Mouse (Mus musculus) heart, embryonic 16.5 days (tissue): ENCODE measurements at regions not wholly inside any gene's neighbourhood (a gene's known extent, or its start where the extent isn't known, plus 50 kb on each side); places are given as distances from the start of the nearest gene placed in this dataset.

Experiments
- ATAC-seq: fragments of 200-750 bp; cut with Nextera tagmentation; replicated peaks from 2 replicates; pipeline ENCODE4 v1.8.0; 2017; ENCODE audit warnings: moderate number of reproducible peaks; ENCODE audit not compliant: insufficient read depth, low FRiP score; ENCODE audit errors: extremely low read depth
- H3K27ac ChIP-seq: fragments of 300-500 bp; sonication (generic); 2 replicates; pipeline ENCODE4 v1.5.1; 2014; ENCODE audit warnings: mild to moderate bottlenecking, low read length, control low read depth, moderate library complexity
- H3K27me3 ChIP-seq: fragments of 300-500 bp; sonication (generic); 2 replicates; pipeline ENCODE4 v1.6.1; 2014; ENCODE audit warnings: low read length, mixed read lengths; ENCODE audit not compliant: control insufficient read depth, insufficient read depth
- H3K36me3 ChIP-seq: fragments of 300-500 bp; sonication (generic); 2 replicates; pipeline ENCODE4 v1.6.1; 2014; ENCODE audit not compliant: control insufficient read depth, insufficient read depth
- H3K4me1 ChIP-seq: fragments of 300-500 bp; sonication (generic); 2 replicates; pipeline ENCODE4 v1.6.1; 2014; ENCODE audit warnings: low read length, mixed read lengths; ENCODE audit not compliant: control insufficient read depth, insufficient read depth
- H3K4me2 ChIP-seq: fragments of 300-500 bp; sonication (generic); 2 replicates; pipeline ENCODE4 v1.6.1; 2014; ENCODE audit warnings: low read depth, mild to moderate bottlenecking, control low read depth, low read length
- H3K4me3 ChIP-seq: fragments of 300-500 bp; sonication (generic); 2 replicates; pipeline ENCODE4 v1.5.1; 2014; ENCODE audit warnings: mild to moderate bottlenecking, control low read depth, low read length
- H3K9ac ChIP-seq: fragments of 300-500 bp; sonication (generic); 2 replicates; pipeline ENCODE4 v1.6.1; 2014; ENCODE audit warnings: low read length, control low read depth
- H3K9me3 ChIP-seq: fragments of 300-500 bp; sonication (generic); replicated peaks from 2 replicates; pipeline ENCODE4 v1.6.1; 2016; ENCODE audit warnings: low read length; ENCODE audit not compliant: control insufficient read depth
- WGBS: fragments of 180-500 bp; shearing (Covaris S2); extraction: QIAGEN DNeasy Blood & Tissue Kit; methylation state at CpG from one replicate; pipeline ENCODE4 v1.1.7; 2014; 5-methylcytosine and 5-hydroxymethylcytosine counted together

- no peak for ATAC-seq
- Histone ChIP-seq H3K9ac (no peak overlapping the region), H3K4me3 (no peak overlapping the region), H3K9me3 (no peaks in the 10 kb centered on the region), H3K27ac (no peak overlapping the region), H3K27me3 (no peaks in the 10 kb centered on the region), H3K4me1 (peaks cover 7% of the 10 kb centered on the region; the same call in 1 of the 2 replicates), H3K36me3 (no peaks in the 10 kb centered on the region), H3K4me2 (no peak overlapping the region)
- 66% methylated on average over 3 of the region's 3 CpGs for WGBS
These were observed 81.7 kb upstream of the Cpeb2 start for GRCm38 (mm10) chr5:43151099-43151774.

GRCm38 (mm10) chr5:43152119-43152611 lies 80.8 kb upstream of the Cpeb2 start:
- Histone ChIP-seq H3K9me3 (no peaks in the 10 kb centered on the region), H3K4me1 (peaks cover 7% of the 10 kb centered on the region; the same call in 1 of the 2 replicates), H3K27me3 (no peaks in the 10 kb centered on the region), H3K9ac (no peak overlapping the region), H3K27ac (no peak overlapping the region), H3K4me3 (no peak overlapping the region), H3K36me3 (no peaks in the 10 kb centered on the region), H3K4me2 (no peak overlapping the region)
- ATAC-seq = no peak
- 39% methylated on average over 8 of the region's 8 CpGs for WGBS

- no peaks in the 10 kb centered on the region for H3K27me3 ChIP-seq
- H3K9ac ChIP-seq = no peak overlapping the region
- H3K9me3 ChIP-seq = no peaks in the 10 kb centered on the region
- no peak overlapping the region for H3K27ac ChIP-seq
- no peak overlapping the region for H3K4me2 ChIP-seq
- 64% methylated on average over 1 of the region's 1 CpGs for WGBS
- ATAC-seq = no peak
- H3K4me1 ChIP-seq = peaks cover 7% of the 10 kb centered on the region; the same call in 1 of the 2 replicates
- no peak overlapping the region for H3K4me3 ChIP-seq
- no peaks in the 10 kb centered on the region for H3K36me3 ChIP-seq
These were observed 80.1 kb upstream of the Cpeb2 start for GRCm38 (mm10) chr5:43152881-43153280.

DNA sequence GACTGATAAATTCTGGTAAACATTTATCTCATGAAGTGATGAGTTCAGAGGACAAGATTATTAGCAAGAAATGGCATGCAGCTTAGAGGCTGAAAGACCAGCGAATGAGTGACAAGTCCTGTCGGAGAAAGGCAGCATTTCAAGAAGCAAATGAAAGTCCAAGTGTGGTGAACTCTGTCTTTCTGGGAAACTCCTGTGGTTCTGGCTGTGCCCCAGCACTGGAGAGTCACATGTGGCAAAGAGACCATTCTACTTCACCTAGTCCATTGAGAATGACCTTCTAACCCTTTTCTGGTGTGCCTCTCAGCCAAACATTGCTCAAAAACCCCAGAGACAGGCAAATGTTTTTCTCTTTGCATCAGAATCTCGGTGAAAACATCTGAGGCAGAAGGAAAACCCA lies 76.2 kb upstream of the Cpeb2 start:
- H3K4me1 ChIP-seq = peaks cover 7% of the 10 kb centered on the region; the same call in 1 of the 2 replicates
- H3K27ac ChIP-seq = no peak overlapping the region
- H3K36me3 ChIP-seq = no peaks in the 10 kb centered on the region
- H3K27me3 ChIP-seq = no peaks in the 10 kb centered on the region
- no peaks in the 10 kb centered on the region for H3K9me3 ChIP-seq
- no peak overlapping the region for H3K9ac ChIP-seq
- no peak for ATAC-seq
- H3K4me3 ChIP-seq = no peak overlapping the region
- H3K4me2 ChIP-seq = no peak overlapping the region
- 75% methylated on average over 3 of the region's 3 CpGs for WGBS

DNA sequence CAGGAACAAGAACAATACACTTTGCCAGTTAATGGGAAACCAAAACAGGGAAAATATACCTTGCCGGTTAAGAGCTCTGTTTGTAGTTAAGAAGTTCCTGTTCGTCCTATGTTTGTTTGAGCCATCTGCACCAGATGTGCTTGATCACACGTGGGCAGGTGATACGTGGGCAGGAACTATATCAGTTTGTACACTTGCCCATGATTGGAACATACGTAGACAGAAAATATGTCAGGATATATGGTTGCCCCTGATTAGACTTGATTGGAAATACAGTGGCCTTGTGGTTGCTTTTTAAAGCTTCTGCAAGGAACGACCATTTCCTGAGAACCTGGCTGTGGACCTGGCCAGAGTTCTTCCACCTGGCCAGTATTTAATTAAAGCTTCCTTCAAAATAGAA lies 72.8 kb upstream of the Cpeb2 start:
- 73% methylated on average over 6 of the region's 6 CpGs for WGBS
- Histone ChIP-seq H3K4me3 (no peak overlapping the region), H3K4me2 (no peak overlapping the region)

DNA sequence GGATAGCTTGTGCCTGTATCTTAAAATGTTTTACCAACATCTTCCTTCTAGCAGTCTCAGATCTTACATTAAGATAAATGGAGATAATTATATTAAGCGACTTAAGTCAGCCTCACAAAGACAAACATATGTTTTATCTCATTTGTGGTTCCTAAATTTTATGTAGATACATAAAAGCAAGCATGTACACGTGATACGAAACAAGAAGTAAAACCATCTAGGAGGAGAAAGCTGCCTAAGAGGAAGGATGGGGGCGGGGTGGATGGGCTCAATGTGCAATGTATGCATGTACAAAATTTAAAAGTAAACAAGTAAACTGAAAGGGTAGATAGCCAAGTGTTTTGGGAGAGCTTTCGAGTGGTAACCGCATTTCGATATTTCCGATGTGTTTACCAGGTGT lies 51.5 kb upstream of the Cpeb2 start:
- Histone ChIP-seq H3K27ac (no peak overlapping the region), H3K27me3 (no peaks in the 10 kb centered on the region), H3K4me2 (no peak overlapping the region), H3K9me3 (no peaks in the 10 kb centered on the region), H3K4me1 (no peaks in the 10 kb centered on the region), H3K4me3 (no peak overlapping the region), H3K9ac (no peak overlapping the region), H3K36me3 (no peaks in the 10 kb centered on the region)
- 88% methylated on average over 8 of the region's 8 CpGs for WGBS
- no peak for ATAC-seq

More for the DNA sequence above, 72.8 kb upstream of the Cpeb2 start:
- Histone ChIP-seq H3K4me1 (no peaks in the 10 kb centered on the region), H3K9me3 (no peaks in the 10 kb centered on the region), H3K27ac (no peak overlapping the region), H3K27me3 (no peaks in the 10 kb centered on the region), H3K9ac (no peak overlapping the region), H3K36me3 (no peaks in the 10 kb centered on the region)
- ATAC-seq = no peak
